Mouse (Mus musculus) right cerebral cortex, adult 18-20 months (tissue): ENCODE measurements around the gene Mrtfa.
"Not testable (repeated sequence)": the region's sequence is repeated elsewhere in the genome, so short reads cannot be mapped to it uniquely, and the experiment has no call there.

ENCODE experiments used
- DNase-seq: peaks from one replicate; pipeline ENCODE4 v3.0.0; 2022; ENCODE audit warnings: mixed read lengths

Gene Mrtfa

GRCm38 (mm10) chr15:81190630-81191178 is at the start of gene Mrtfa:
TSS of gene Mrtfa (minus strand) at chr15:81190757.
- peak; percentile 100 for DNase-seq

GRCm38 (mm10) chr15:81239794-81240343 is 49.3 kb upstream of the Mrtfa start:
- peak; percentile 68 for DNase-seq

GRCm38 (mm10) chr15:81239261-81239660 is 48.7 kb upstream of the Mrtfa start:
- DNase-seq, result peak; percentile 48

GRCm38 (mm10) chr15:81237471-81237870 is 46.9 kb upstream of the Mrtfa start:
- DNase-seq, result no peak

- peak; percentile 29 for DNase-seq
These were observed 45.5 kb upstream of the Mrtfa start for GRCm38 (mm10) chr15:81236062-81236461.

- DNase-seq, result peak; percentile 81
These were observed 44.7 kb upstream of the Mrtfa start, which contains the start of gene Mchr1 for GRCm38 (mm10) chr15:81235086-81235920. TSS of gene Mchr1 (plus strand) at chr15:81235499.

GRCm38 (mm10) chr15:81231325-81231724 is 40.8 kb upstream of the Mrtfa start:
- no peak for DNase-seq

- no peak for DNase-seq
These were observed 39.2 kb upstream of the Mrtfa start for GRCm38 (mm10) chr15:81229791-81230190.

- no peak for DNase-seq
These were observed 37.7 kb upstream of the Mrtfa start for GRCm38 (mm10) chr15:81228258-81228657.

- DNase-seq, result no peak
These were observed 36.7 kb upstream of the Mrtfa start for GRCm38 (mm10) chr15:81227275-81227674.

- no peak for DNase-seq
These were observed 36.2 kb upstream of the Mrtfa start for GRCm38 (mm10) chr15:81226796-81227195.

GRCm38 (mm10) chr15:81225732-81226131 is 35.2 kb upstream of the Mrtfa start:
- DNase-seq, result no peak

GRCm38 (mm10) chr15:81225016-81225415 is 34.5 kb upstream of the Mrtfa start:
- no peak for DNase-seq

- no peak for DNase-seq
These were observed 30.9 kb upstream of the Mrtfa start for GRCm38 (mm10) chr15:81221446-81221845.

- not testable (repeated sequence) for DNase-seq
These were observed 29.5 kb upstream of the Mrtfa start for GRCm38 (mm10) chr15:81220051-81220450.

GRCm38 (mm10) chr15:81219054-81219453 is 28.5 kb upstream of the Mrtfa start:
- no peak for DNase-seq

GRCm38 (mm10) chr15:81216906-81217653 is 26.5 kb upstream of the Mrtfa start:
- peak; percentile 87 for DNase-seq

GRCm38 (mm10) chr15:81212976-81213375 is 22.4 kb upstream of the Mrtfa start:
- no peak for DNase-seq

- no peak for DNase-seq
These were observed 19.9 kb upstream of the Mrtfa start for GRCm38 (mm10) chr15:81210496-81210895.

GRCm38 (mm10) chr15:81202462-81202861 is 11.9 kb upstream of the Mrtfa start:
- DNase-seq, result no peak

- DNase-seq, result peak; percentile 57
These were observed 8.9 kb upstream of the Mrtfa start for GRCm38 (mm10) chr15:81199372-81199959.

GRCm38 (mm10) chr15:81198447-81198846 is 7.9 kb upstream of the Mrtfa start:
- DNase-seq, result no peak

- DNase-seq, result no peak
These were observed 6.6 kb upstream of the Mrtfa start for GRCm38 (mm10) chr15:81197197-81197596.
